Mouse (Mus musculus) liver, adult 2 months (tissue): Measurements from ENCODE around the gene Slc30a5.

Experiments
- CTCF ChIP-seq: fragments of 200-500 bp; IDR thresholded peaks from 2 replicates; pipeline ENCODE4 v1.5.1; 2011; ENCODE audit warnings: low read depth, low read length, control low read depth
- POLR2A ChIP-seq: fragments of 200-500 bp; IDR thresholded peaks from 2 replicates; pipeline ENCODE4 v1.6.1; 2011; ENCODE audit warnings: low read length, control low read depth; ENCODE audit not compliant: insufficient read depth; ENCODE audit errors: extremely low read depth

DNA sequence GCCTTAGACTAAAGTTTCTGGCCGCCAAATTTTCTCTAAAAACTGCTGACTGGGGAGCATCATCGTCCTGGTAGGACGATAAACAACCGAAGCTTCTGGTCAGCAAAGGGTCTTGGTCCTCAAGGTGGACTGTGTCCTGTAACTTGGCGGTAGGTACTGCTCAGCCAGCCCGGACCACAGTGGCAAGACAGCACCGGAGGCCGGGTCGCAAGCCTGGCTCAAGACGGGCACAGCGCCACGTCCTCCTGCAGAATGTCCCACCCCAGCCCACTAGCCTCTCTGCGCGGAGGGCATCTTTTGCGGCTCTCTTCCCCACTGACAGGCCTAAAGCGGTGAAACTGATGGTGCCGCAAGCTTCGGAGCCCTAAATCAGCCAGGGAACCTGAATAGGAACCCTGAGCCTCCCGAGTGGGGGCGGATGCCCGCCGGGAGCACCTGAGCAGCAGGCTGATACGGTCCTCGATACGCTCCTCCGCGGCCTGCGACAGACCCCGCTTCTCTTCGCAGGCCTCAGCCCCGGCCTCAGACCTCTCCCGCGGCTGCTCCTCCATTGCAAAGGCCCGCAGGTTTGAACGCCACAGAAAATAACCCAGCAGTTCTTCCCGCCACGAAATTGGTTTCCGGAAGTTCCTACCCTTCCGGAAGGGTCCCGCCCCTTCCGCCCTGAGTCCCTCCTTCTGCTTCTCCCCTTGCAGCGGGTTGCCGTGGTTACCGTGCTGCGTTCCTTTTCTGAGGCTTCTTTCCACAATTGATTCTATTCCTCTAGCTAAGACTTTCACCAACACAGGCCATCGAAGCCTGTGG lies 57.8 kb downstream of the Slc30a5 start, which contains the start of gene Cenph:
- TF ChIP-seq POLR2A = no peak
- TF ChIP-seq CTCF = no peak
